Mouse (Mus musculus) kidney, postnatal 25 days (tissue): ENCODE measurements around the gene Dst.
A peak's percentile ranks its signal among the peaks of the same experiment; 100 is the strongest.

Experiments used
- DNase-seq, 2 experiments: peaks; one replicate each; pipeline ENCODE4 v3.0.0; 2021; ENCODE audit warnings: mixed read lengths in 2 of 2

The Dst gene

GRCm38 (mm10) chr1:33980420-33980819, 72.4 kb downstream of the Dst start:
- no peak for DNase-seq

- DNase-seq: no peak
Observed at GRCm38 (mm10) chr1:33989643-33990042, 81.6 kb downstream of the Dst start.

DNA sequence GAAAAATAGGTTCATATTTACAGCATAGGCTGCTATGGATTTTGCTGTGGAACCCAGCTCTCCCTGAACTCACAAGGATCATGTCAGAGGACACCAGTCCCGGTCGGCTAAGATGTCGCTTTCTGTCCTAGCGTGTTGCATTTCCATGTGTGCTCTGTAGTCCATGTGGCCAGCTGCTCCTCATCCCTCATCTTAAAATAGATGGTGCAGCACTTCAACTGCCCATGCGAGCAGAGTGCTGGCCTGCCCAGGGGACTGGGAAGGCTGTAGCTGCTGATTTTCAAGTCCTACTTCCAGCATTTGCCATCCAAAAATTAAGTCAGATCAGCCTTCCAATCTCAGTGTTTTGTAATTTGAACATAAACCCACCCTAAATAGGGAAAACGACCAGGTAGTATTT, 83.0 kb downstream of the Dst start:
- DNase-seq: no peak

- peak in 1 of 2 experiments; percentile 12 for DNase-seq
Observed at GRCm38 (mm10) chr1:33992810-33993209, 84.8 kb downstream of the Dst start.

GRCm38 (mm10) chr1:33994201-33994600, 86.2 kb downstream of the Dst start:
- DNase-seq: no peak

DNA sequence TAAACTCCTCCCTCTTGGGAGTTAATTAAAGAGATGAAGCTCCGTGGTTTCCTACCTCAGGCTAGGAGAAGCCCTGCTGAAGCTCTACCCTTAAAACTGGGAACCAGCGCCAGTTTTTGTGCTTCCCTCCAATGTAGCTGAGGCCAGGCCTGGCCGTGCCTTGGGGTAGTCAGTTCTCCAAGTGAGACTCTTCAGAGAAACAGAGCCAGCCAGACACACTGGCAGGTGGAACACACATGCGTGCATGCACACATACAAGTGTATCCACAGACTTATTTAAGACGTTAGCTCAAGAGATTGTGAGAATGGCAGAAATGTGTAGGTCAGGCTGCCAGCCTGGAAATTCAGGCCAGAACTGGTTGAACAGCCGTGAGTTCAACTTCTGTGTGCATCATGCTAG, 87.4 kb downstream of the Dst start:
- no peak for DNase-seq

- no peak for DNase-seq
Observed at GRCm38 (mm10) chr1:33996105-33996887, 88.3 kb downstream of the Dst start.

GRCm38 (mm10) chr1:34002321-34002720, 94.3 kb downstream of the Dst start:
- no peak for DNase-seq

GRCm38 (mm10) chr1:34002970-34003369, 94.9 kb downstream of the Dst start:
- DNase-seq: no peak

DNA sequence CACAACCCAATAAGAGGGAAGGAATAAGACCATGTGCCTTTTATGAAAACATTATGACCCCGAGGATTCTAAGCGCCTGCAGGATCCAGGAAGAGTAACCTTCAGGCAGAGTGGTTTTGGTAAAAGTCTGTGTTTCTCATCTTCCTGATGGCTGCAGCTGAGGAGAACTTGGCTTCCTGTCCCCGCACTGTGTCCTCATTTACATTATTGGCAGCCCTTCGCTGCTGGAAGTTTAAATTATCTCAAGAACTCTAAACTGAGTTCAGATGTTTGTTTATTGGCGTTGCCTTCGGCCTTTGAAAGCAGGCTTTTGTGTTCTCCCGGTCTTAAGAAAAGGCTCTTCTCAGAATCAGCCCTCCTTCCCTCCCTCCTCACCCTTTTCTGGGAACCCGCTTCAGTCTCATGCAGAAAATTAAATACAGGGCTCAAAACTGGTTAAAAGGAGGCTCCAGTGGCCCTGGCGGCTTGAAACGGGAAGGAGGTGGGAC, 97.3 kb downstream of the Dst start:
- DNase-seq: no peak

GRCm38 (mm10) chr1:34005726-34006638, 98.0 kb downstream of the Dst start:
- DNase-seq: peak; percentile 69 to 75

DNA sequence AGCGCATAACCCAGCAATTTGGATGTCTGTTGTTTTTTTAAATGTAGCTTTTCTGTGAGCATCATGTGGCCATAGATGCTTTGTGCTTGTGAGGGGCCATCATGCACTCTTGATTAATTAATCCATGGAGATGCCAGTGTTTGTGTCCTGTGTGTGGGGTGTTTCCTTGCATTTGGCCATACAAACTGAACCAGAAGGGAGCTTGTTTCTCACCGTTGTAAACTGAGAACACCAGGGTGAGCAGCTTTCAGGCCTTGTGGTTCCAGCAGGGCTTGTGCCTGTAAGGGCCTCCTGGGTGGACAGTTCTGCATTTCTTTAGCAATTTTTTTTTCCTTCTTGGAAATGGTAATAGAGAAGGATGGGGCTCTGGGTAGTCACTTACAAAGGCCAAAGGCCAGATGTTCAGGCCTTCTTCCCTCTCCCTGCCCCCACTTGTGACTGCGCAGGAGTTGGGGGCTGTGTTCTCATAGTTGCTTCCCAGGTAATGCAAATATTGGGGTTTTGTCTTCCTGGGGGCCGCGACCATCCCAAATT, 98.9 kb downstream of the Dst start:
- no peak for DNase-seq

GRCm38 (mm10) chr1:34007379-34007778, 99.4 kb downstream of the Dst start:
- no peak for DNase-seq

- DNase-seq: peak; percentile 46 to 77
Observed at GRCm38 (mm10) chr1:34011051-34011677, 103.1 kb downstream of the Dst start.

DNA sequence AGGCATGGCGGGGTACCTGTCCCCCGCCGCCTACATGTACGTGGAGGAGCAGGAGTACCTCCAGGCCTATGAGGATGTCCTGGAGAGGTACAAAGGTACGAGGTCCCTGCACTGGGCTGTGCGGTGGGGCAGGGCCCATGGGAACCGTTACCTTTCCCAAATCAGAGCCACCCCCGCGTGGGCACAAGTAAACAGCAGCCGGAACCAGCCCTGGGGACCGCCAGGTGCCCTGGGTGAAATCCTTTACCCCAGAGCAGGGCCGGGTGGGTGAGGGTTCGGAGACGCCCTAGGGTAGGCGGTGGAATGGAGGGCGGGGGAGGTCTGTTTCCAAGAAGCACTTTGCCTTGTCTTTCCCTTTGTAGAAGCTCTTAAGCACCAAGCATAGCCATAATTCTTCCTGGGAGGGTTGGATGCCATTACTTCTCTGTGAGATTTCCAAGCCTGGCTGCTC, 103.8 kb downstream of the Dst start:
- DNase-seq: no peak

- DNase-seq: no peak
Observed at GRCm38 (mm10) chr1:34013490-34013889, 105.5 kb downstream of the Dst start.

GRCm38 (mm10) chr1:34016780-34017179, 108.8 kb downstream of the Dst start:
- no peak for DNase-seq

DNA sequence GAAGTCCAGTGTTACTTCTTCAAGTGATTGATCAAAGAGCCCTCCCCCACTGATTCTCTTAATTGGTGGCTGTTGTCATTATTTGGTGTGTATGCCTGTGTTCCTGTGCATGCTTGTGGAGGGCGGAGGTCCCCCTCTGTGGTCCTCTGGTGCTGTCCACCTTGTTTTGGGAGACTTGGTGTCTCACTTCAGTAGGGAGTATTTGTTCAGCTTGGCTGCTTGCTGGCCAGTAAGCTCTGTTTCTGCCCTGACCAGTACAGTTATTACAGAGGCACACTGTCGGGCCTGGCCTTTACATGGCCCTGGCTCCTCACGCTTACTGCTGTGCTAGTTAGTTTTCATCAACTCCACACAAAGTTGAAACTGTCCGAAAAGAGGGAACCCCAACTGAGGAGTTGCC, 109.3 kb downstream of the Dst start:
- DNase-seq: no peak

GRCm38 (mm10) chr1:34020599-34020998, 112.6 kb downstream of the Dst start:
- DNase-seq: no peak

GRCm38 (mm10) chr1:34021574-34021973, 113.5 kb downstream of the Dst start:
- no peak for DNase-seq

- DNase-seq: no peak
Observed at GRCm38 (mm10) chr1:34023154-34023553, 115.1 kb downstream of the Dst start.

- DNase-seq: no peak
Observed at GRCm38 (mm10) chr1:34025879-34026278, 117.9 kb downstream of the Dst start.

DNA sequence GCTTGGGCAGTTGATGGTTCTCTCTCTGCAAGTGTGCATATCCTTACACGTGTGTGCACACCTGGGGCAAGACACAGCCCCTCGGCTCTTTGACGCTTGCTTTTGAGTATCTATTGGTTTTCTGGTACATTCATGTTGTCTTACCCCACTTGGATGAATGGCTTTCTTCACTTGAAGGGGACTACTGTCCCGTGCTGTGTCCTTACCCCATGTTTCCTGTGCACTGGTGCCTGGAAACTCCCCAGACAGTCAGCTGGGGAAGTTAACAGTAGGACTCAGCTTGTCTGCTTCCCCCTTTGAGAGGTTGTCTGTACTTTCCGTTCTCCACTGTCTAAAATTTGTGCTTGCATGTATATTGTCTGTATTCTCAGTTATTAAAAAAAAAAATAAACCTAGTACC, 120.7 kb downstream of the Dst start:
- DNase-seq: no peak
